Mouse (Mus musculus) layer of hippocampus, adult 9-11 months (tissue): ENCODE measurements around the gene Capn5.
"Not testable (repeated sequence)": the region's sequence is repeated elsewhere in the genome, so short reads cannot be mapped to it uniquely, and the experiment has no call there.

Source experiments
- DNase-seq: peaks from one replicate; pipeline ENCODE4 v3.0.0; 2022

Capn5 gene

GRCm38 (mm10) chr7:98177929-98178559 is at the start of gene Capn5:
TSS of gene Capn5 (minus strand) at chr7:98178274.
- peak; percentile 61 for DNase-seq

- no peak for DNase-seq
These were observed 45.7 kb upstream of the Capn5 start for GRCm38 (mm10) chr7:98223796-98224195.

GRCm38 (mm10) chr7:98216713-98217112 is 38.6 kb upstream of the Capn5 start:
- DNase-seq: no peak

DNA sequence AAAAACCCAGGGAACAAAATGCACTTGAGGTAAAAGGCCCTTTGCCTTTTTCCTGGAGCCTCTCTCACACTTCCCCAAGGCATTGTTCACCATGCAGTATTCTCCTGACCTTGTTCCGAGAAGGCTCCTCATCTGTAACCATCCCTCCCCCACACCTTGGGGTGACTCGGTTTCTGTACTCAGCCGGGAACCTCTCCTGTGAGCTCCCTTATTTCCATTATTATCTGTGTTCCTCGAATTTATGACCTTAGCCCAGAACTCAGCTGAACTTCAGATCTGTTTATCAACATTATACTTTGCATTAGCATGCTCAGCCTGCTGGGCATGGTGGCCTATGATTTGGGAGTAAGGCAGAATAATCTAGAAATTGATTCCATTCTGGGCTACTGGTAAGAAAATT is 24.9 kb upstream of the Capn5 start:
- no peak for DNase-seq

DNA sequence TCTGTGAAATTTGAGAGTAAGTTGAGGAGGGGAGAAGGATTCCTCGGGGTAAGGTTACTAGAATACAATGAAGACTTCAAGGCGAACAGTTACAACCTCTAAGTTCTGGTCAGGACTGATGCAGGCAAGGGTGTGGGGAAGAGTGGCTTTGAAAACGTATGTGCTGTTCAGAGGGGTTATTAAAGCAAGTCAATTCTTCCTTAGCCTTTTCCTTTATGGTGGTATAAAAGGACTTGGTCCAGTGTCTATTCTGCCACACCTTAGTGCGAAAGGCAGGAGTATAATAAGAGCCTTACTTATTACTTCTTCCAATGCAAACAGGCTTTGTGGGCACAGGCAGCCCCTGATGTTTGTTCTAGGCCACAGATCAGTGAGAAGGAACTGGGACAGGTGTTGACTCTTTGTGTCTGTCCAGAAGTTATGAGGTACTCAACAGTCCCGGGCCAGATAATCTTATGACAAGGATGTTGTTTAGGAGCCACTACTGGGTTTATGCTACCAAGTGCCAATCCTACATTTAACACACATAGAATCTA is 23.5 kb upstream of the Capn5 start:
- no peak for DNase-seq

DNA sequence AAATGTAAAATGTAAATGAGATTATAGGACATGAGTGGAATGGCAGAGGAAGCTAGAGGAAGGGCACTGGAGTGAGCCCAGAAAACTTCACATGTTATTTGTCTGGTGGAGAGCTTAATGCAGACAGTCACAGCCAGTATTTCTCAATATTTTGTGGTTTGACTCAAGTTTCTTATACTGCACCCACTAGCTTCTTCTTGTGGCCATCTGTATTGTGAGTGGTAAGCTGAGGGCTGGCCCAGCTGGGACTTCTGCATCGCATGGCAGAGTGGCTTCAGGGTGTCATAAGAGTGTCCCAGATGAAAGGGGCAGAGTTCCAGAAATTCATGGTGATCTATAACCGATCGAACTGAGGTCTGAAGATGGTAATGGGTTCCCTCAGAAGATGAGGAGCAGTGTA is 22.3 kb upstream of the Capn5 start:
- DNase-seq: no peak

DNA sequence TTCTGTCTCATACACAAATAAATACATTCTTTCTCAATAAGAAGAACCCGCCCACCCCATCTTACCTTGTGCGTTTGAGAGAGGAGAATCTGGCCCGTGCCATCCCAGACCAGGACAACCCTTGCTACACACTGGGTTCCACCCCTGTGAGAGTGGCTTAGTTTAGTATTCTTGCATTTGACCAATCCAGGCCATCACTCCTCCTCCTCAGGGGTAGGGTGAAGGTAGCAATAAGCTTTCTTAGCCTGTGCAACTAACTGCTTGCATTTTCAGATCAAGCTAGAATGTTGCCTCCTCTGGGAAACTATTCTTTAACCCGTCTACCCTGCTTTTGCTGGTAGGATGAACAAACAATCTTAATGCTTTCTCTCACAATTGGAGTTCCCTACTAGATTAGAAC is 21.3 kb upstream of the Capn5 start, which contains the start of gene B3gnt6:
Gene B3gnt6 (minus strand): TSS at position 101 of the 400 bp plus-strand sequence.
- no peak for DNase-seq

GRCm38 (mm10) chr7:98195151-98195801 is 17.2 kb upstream of the Capn5 start:
- DNase-seq: no peak

GRCm38 (mm10) chr7:98194026-98194792 is 16.1 kb upstream of the Capn5 start:
- DNase-seq: no peak

DNA sequence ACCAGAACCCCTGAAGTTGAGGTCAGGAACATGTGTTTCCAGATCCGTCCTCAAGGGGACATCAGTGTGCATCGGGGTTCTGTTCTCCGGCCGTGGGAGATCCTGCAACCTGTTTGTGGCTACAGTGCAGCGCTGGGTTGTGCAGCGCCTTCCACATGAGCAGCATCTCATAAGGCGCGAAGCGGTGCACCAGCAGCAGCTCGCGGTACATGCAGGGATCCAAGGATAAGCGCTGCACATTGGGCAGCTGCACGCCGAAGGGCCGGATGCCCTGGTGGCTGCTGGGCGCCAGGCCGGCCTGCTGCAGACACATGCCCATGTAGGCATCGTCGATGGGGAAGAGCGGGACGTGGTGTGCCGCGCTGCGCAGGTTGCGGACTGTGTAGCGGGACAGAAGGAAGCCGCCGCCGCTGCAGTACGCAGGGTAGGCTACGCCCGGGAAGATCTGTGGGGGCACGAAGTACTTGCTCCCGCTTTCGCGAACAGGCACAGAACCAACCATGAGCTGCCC is 15.5 kb upstream of the Capn5 start:
- no peak for DNase-seq

- no peak for DNase-seq
These were observed 13.6 kb upstream of the Capn5 start for GRCm38 (mm10) chr7:98191571-98192250.

- no peak for DNase-seq
These were observed 12.5 kb upstream of the Capn5 start for GRCm38 (mm10) chr7:98190578-98190977.

GRCm38 (mm10) chr7:98189745-98190144 is 11.7 kb upstream of the Capn5 start:
- no peak for DNase-seq

- DNase-seq: no peak
These were observed 10.6 kb upstream of the Capn5 start for GRCm38 (mm10) chr7:98188680-98189079.

DNA sequence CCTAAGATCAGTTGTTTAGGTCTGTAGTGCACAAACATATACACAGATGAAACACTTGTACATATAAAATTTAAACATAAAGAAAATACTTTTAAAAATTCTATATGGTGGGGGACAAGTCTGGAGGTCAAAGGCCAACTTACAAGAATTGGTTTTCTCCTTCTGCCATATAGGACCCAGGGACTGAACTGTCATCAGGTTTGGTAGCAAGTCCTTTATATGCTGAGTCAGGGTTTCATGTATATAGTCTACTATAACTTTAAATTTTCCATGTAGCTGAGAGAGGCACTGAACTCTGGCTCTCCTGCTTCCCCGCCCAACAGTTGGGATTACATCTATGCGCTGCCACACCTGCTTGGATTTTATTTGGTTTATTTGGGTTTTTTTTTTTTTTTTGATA is 10.2 kb upstream of the Capn5 start:
- DNase-seq: no peak

DNA sequence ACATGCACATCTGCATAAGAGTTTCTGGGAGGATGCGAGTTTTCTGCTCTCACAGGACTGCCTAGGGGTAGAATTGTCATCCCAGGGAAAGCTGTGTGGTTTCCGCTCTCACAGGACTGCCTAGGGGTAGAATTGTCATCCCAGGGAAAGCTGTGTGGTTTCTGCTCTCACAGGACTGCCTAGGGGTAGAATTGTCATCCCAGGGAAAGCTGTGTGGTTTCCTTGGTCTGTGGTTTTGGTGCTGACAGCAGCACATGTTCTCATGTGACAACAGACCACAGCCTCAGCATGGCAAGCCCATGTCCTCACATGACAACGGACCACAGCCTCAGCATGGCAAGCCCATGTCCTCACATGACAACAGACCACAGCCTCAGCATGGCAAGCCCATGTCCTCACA is 9.3 kb upstream of the Capn5 start:
- DNase-seq: not testable (repeated sequence)

- DNase-seq: peak; percentile 74
These were observed 8.6 kb upstream of the Capn5 start for GRCm38 (mm10) chr7:98186637-98187036.

GRCm38 (mm10) chr7:98185326-98185725 is 7.3 kb upstream of the Capn5 start:
- DNase-seq: peak; percentile 44

- DNase-seq: no peak
These were observed 622 bp upstream of the Capn5 start for GRCm38 (mm10) chr7:98178560-98179231.

GRCm38 (mm10) chr7:98177566-98177928 is 527 bp downstream of the Capn5 start:
- no peak for DNase-seq

- DNase-seq: no peak
These were observed 996 bp downstream of the Capn5 start for GRCm38 (mm10) chr7:98177071-98177485.
